Mouse (Mus musculus): Measurements from ENCODE around the gene Vldlr. TPM values are rescaled to one million over a fixed set of nuclear protein-coding genes. Genes with fewer than 3 reads are reported as not detected.

Gene Vldlr
- polyA plus RNA-seq, 1 experiment: not detected

DNA sequence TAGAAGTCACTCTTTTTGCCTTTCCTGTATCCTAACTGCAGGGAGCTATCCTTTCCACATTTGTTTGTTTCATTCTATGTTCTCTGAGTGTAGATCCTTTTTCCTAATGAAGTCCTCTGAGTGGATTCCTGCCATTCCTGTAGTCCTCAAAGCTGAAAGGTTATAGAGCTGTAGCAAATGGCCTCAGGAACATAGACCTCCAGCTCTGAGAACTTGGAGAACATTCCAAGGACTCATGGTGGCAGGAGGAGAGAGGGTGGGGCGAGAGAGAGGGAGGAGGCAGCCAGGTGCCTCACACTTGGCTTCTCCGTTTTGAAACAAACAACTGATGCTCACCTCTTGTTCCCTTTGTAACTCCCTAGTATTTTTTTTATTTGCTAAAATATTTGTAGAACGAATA is 10.3 kb downstream of the Vldlr start:
- TF ChIP-seq GATA1 (IDR thresholded peaks at IDR 0.05; ENCODE audit: low read length): no peak
- no peak for TF ChIP-seq TAL1 (IDR thresholded peaks at IDR 0.05; ENCODE audit: low read length)
- Histone ChIP-seq H3K4me1 (ENCODE audit: control insufficient read depth) (no peaks in the 10 kb centered on the region), H3K9me3 (ENCODE audit: control insufficient read depth, low read length) (no peaks in the 10 kb centered on the region), H3K27me3 (ENCODE audit: control insufficient read depth) (no peaks in the 10 kb centered on the region), H3K36me3 (ENCODE audit: control insufficient read depth) (no peaks in the 10 kb centered on the region), H3K4me3 (replicated peaks) (no peak overlapping the region)

DNA sequence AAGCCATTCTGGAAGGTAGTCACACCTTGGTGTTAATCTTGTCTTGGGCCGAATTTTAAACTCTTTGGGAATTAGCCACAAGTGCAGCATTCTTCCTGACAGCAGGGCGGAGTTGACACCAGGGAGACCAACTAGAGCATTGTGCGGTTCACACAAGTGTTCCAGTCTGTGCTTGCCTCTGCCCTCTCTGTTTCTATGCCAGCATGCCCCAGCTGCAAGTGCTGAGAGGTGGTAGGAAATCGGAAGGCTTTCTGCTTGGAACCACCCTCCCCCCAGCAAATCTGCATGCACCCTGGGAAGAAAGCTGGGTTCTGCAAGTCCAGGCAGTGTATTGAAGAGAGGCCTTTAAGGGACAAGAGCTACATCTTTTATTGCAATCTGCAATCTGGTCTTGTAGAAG is 10.8 kb downstream of the Vldlr start:
- TF ChIP-seq TAL1 (IDR thresholded peaks at IDR 0.05; ENCODE audit: low read length) (no peak), GATA1 (IDR thresholded peaks at IDR 0.05; ENCODE audit: low read length) (no peak)
- Histone ChIP-seq H3K27me3 (ENCODE audit: control insufficient read depth) (no peaks in the 10 kb centered on the region), H3K36me3 (ENCODE audit: control insufficient read depth) (no peaks in the 10 kb centered on the region), H3K4me3 (replicated peaks) (no peak overlapping the region), H3K4me1 (ENCODE audit: control insufficient read depth) (no peaks in the 10 kb centered on the region), H3K9me3 (ENCODE audit: control insufficient read depth, low read length) (no peaks in the 10 kb centered on the region)

DNA sequence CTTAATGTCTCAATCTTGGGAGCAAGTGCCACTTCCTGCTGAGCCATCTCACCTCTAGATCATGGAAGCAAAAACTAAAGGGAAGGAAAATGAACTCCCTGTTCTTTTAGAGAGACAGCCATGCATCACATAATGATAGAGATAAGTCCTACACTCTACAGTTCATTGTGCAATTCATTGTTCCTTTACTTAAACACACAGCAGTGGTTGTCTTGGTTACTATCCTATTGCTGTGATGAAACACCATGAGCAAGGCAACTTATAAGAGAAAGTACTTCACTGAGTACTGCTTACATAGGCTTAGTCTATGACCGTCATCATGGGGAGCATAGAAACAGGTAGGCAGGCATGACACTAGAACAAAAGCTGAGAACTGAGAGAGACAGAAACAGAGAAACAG is 12.0 kb downstream of the Vldlr start:
- Histone ChIP-seq H3K4me1 (ENCODE audit: control insufficient read depth) (no peaks in the 10 kb centered on the region), H3K4me3 (replicated peaks) (no peak overlapping the region), H3K36me3 (ENCODE audit: control insufficient read depth) (no peaks in the 10 kb centered on the region), H3K27me3 (ENCODE audit: control insufficient read depth) (no peaks in the 10 kb centered on the region), H3K9me3 (ENCODE audit: control insufficient read depth, low read length) (no peaks in the 10 kb centered on the region)
- TF ChIP-seq TAL1 (IDR thresholded peaks at IDR 0.05; ENCODE audit: low read length) (no peak), GATA1 (IDR thresholded peaks at IDR 0.05; ENCODE audit: low read length) (no peak)

DNA sequence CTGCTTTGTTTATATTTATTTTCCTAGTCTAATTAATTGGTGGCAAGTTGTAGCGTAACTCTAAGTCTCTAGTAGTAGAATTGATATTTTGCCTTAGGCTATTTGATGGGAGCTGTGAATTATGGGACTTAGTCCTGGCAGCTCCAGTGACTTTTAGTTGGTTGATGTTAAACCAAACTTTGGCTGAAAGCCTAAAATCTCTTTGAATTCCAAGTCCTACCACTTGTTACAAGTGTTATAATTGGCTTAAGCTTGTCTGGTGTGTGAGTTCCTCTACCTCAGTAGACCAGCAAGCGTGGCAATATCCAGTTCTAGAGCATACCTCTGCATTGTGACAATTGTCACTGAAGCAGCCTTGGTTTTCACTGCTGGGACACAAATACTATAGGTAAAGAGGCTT is 17.1 kb downstream of the Vldlr start:
- Histone ChIP-seq H3K9me3 (ENCODE audit: control insufficient read depth, low read length) (peaks cover 5% of the 10 kb centered on the region), H3K4me3 (replicated peaks) (no peak overlapping the region), H3K36me3 (ENCODE audit: control insufficient read depth) (no peaks in the 10 kb centered on the region; the same call in 1 of the 2 replicates), H3K27me3 (ENCODE audit: control insufficient read depth) (no peaks in the 10 kb centered on the region), H3K4me1 (ENCODE audit: control insufficient read depth) (no peaks in the 10 kb centered on the region)
- TF ChIP-seq GATA1 (IDR thresholded peaks at IDR 0.05; ENCODE audit: low read length): no peak
- TF ChIP-seq TAL1 (IDR thresholded peaks at IDR 0.05; ENCODE audit: low read length): no peak

DNA sequence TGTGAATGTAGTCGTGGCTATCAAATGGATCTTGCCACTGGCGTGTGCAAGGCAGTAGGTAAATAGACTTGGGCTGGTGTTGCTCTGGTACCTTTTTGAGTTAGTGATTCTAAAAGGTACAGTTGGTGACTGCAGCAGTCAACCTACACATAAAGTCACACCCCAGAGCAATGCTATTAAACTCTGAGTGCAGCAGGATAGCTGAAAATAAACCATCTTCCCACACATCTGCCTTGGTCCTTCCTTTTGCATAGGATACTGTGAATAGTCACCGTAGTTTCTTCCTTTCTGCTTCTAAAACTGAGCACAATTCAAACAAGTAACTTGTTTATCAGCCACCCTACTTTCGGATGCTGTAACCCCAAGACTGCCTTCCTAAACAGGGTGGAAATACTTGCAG is 23.6 kb downstream of the Vldlr start:
- H3K36me3 ChIP-seq (ENCODE audit: control insufficient read depth): no peaks in the 10 kb centered on the region; the same call in 1 of the 2 replicates
- H3K4me3 ChIP-seq (replicated peaks): no peak overlapping the region
- no peaks in the 10 kb centered on the region for H3K4me1 ChIP-seq (ENCODE audit: control insufficient read depth)
- no peaks in the 10 kb centered on the region for H3K27me3 ChIP-seq (ENCODE audit: control insufficient read depth)
- no peak for TF ChIP-seq GATA1 (IDR thresholded peaks at IDR 0.05; ENCODE audit: low read length)
- TF ChIP-seq TAL1 (IDR thresholded peaks at IDR 0.05; ENCODE audit: low read length): no peak
- H3K9me3 ChIP-seq (ENCODE audit: control insufficient read depth, low read length): peaks cover 5% of the 10 kb centered on the region

DNA sequence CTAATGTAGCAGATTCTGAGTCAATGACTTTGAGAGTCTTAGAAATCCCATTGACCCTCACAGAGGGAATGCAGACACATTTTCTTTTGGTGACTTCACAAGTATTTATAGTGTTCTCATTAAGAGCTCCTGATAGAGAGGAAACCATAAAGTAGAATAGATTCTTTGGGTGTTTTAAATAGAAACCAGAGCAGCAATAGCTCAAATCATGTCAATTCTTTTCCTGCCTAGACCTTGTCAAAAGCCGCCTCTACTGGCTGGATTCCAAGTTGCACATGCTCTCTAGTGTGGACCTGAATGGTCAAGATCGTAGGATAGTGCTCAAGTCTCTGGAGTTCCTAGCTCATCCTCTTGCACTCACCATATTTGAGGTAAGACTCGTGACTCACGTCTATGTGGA is 27.2 kb downstream of the Vldlr start:
- Histone ChIP-seq H3K4me3 (replicated peaks) (no peak overlapping the region), H3K36me3 (ENCODE audit: control insufficient read depth) (no peaks in the 10 kb centered on the region), H3K4me1 (ENCODE audit: control insufficient read depth) (no peaks in the 10 kb centered on the region), H3K9me3 (ENCODE audit: control insufficient read depth, low read length) (no peaks in the 10 kb centered on the region; the same call in 1 of the 2 replicates), H3K27me3 (ENCODE audit: control insufficient read depth) (no peaks in the 10 kb centered on the region)
- TF ChIP-seq GATA1 (IDR thresholded peaks at IDR 0.05; ENCODE audit: low read length) (no peak), TAL1 (IDR thresholded peaks at IDR 0.05; ENCODE audit: low read length) (no peak)

DNA sequence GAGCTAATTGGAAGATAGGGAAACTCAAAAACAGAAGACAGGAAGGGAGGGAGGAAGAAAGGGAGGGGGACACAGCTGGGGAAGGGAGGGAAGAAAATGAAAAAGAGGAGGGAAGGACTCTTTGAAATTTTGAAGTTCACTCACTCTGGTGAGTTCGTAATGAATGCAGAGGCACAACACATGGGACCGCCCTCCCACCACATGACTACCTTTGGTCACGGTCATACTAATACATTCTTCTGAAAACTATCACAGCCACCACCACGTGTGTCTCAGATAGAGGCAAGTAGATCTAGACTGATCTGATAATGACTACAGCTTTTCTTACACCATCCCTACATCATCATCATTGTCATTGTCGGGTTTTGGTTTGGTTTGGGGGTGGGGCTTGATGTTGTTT is 38.5 kb downstream of the Vldlr start:
- Histone ChIP-seq H3K4me1 (ENCODE audit: control insufficient read depth) (no peaks in the 10 kb centered on the region), H3K4me3 (replicated peaks) (no peak overlapping the region), H3K36me3 (ENCODE audit: control insufficient read depth) (no peaks in the 10 kb centered on the region), H3K27me3 (ENCODE audit: control insufficient read depth) (no peaks in the 10 kb centered on the region), H3K9me3 (ENCODE audit: control insufficient read depth, low read length) (no peaks in the 10 kb centered on the region)
- TF ChIP-seq TAL1 (IDR thresholded peaks at IDR 0.05; ENCODE audit: low read length): no peak
- no peak for TF ChIP-seq GATA1 (IDR thresholded peaks at IDR 0.05; ENCODE audit: low read length)

DNA sequence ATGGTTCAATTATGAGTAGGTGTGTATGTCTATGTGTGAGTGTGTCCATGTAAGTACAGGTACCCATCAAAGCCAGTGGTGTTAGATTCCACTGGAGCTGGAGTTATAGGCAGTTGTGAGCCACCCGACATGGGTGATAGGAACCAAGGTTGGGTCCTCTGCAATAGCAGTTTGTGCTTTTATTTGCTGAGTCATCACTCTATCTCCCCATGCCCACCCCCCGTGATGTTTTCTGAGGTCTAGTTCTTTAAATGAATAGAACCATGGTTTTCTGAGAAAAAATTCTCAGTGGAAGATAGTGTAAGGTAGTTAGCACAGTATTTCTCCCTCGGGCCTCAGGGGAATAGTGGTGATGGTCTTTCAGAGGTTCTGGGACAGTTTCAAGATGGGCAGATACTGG is 39.4 kb downstream of the Vldlr start:
- no peak for TF ChIP-seq TAL1 (IDR thresholded peaks at IDR 0.05; ENCODE audit: low read length)
- TF ChIP-seq GATA1 (IDR thresholded peaks at IDR 0.05; ENCODE audit: low read length): no peak
- Histone ChIP-seq H3K36me3 (ENCODE audit: control insufficient read depth) (no peaks in the 10 kb centered on the region), H3K4me3 (replicated peaks) (no peak overlapping the region), H3K4me1 (ENCODE audit: control insufficient read depth) (no peaks in the 10 kb centered on the region), H3K27me3 (ENCODE audit: control insufficient read depth) (no peaks in the 10 kb centered on the region), H3K9me3 (ENCODE audit: control insufficient read depth, low read length) (no peaks in the 10 kb centered on the region)

DNA sequence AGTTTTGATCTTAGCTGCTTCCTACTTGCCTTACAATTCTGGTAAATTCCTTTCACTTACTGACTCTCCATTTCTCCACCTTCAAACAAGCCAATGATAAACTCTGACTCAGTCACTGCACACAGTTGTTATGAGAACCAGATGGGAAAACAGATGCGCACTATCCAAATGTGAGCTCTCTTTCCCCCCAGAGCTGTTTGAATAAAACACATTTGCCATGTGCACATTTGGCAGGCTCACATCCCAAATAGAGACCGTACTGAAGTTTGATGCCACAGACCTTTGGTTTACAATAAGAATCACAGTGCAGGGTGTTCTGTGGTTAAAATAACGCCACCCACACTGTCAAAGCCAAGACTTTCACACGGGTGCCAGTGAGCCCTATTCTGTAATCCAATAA is 43.8 kb downstream of the Vldlr start:
- Histone ChIP-seq H3K36me3 (ENCODE audit: control insufficient read depth) (no peaks in the 10 kb centered on the region), H3K9me3 (ENCODE audit: control insufficient read depth, low read length) (no peaks in the 10 kb centered on the region), H3K4me3 (replicated peaks) (no peak overlapping the region), H3K4me1 (ENCODE audit: control insufficient read depth) (no peaks in the 10 kb centered on the region), H3K27me3 (ENCODE audit: control insufficient read depth) (no peaks in the 10 kb centered on the region)
- TF ChIP-seq TAL1 (IDR thresholded peaks at IDR 0.05; ENCODE audit: low read length) (no peak), GATA1 (IDR thresholded peaks at IDR 0.05; ENCODE audit: low read length) (no peak)

DNA sequence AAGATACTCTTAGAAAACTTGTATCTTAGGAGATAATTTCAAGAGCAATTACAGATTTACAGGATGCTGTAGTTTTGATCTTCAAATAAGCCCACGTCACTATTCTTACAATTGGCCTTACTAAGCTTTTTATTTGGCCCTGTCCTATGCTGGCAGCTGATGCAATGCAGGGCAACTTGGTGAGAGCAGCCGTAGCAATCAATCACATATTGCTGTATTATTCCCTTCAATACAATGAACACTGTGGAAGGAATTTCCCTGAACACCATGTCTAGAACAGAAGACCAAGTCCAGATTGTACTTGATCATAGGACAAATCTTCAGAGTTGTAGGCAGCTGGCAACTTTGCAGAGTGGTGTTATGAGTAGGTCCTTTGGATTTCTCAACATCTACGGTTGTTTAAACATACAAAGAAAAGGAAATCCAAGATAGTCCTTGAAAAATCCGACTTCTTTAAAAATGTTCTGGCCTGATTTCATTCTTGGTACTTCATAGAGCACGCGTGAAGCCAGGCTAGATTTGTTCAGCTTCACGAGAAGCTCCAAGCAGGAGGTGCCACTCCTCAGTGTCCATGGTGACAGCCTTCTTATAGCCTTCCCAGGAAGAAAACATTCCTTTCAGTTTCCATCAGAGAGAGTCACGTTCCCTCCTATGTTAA is 44.5 kb downstream of the Vldlr start:
- Histone ChIP-seq H3K9me3 (ENCODE audit: control insufficient read depth, low read length) (no peaks in the 10 kb centered on the region), H3K4me3 (replicated peaks) (no peak overlapping the region), H3K4me1 (ENCODE audit: control insufficient read depth) (no peaks in the 10 kb centered on the region), H3K36me3 (ENCODE audit: control insufficient read depth) (no peaks in the 10 kb centered on the region), H3K27me3 (ENCODE audit: control insufficient read depth) (no peaks in the 10 kb centered on the region)
- no peak for TF ChIP-seq TAL1 (IDR thresholded peaks at IDR 0.05; ENCODE audit: low read length)
- no peak for TF ChIP-seq GATA1 (IDR thresholded peaks at IDR 0.05; ENCODE audit: low read length)
